Mouse (Mus musculus): ENCODE measurements at regions not wholly inside any gene's neighbourhood (a gene's known extent, or its start where the extent isn't known, plus 50 kb on each side); places are given as distances from the start of the nearest gene placed in this dataset.

- Histone ChIP-seq H3K36me3 (ENCODE audit: control insufficient read depth, insufficient read depth) (no peaks in the 10 kb centered on the region), H3K4me2 (ENCODE audit: low read depth) (no peak overlapping the region), H3K4me3 (no peak overlapping the region), H3K27me3 (ENCODE audit: control insufficient read depth, insufficient read depth, insufficient read length) (no peaks in the 10 kb centered on the region), H3K79me2 (ENCODE audit: control insufficient read depth, insufficient read depth) (no peaks in the 10 kb centered on the region), H3ac (ENCODE audit: control insufficient read depth, insufficient read length) (no peak overlapping the region)
- TF ChIP-seq MYOG (IDR thresholded peaks at IDR 0.05; ENCODE audit: control insufficient read depth in 1 of 3, insufficient read depth in 1 of 3, insufficient read length in 2 of 3, low read depth in 2 of 3) (no peak), POLR2A (IDR thresholded peaks at IDR 0.05; ENCODE audit: insufficient read length, low read depth) (no peak), TCF3 (IDR thresholded peaks at IDR 0.05; ENCODE audit: insufficient read length, low read depth) (no peak), USF1 (IDR thresholded peaks at IDR 0.05; ENCODE audit: low read depth) (no peak), SRF (IDR thresholded peaks at IDR 0.05; ENCODE audit: control insufficient read depth, insufficient read length, low read depth) (no peak), E2F4 (IDR thresholded peaks at IDR 0.05; ENCODE audit: insufficient read depth) (no peak), MAX (IDR thresholded peaks at IDR 0.05; ENCODE audit: low read depth) (no peak), TCF12 (IDR thresholded peaks at IDR 0.05; ENCODE audit: insufficient read depth, poor library complexity, severe bottlenecking) (no peak), REST (IDR thresholded peaks at IDR 0.05; ENCODE audit: insufficient read depth, insufficient read length) (no peak), MYOD1 (IDR thresholded peaks at IDR 0.05; ENCODE audit: control insufficient read depth in 1 of 3, insufficient read length in 2 of 3, low read depth in 2 of 3) (no peak), CEBPB (IDR thresholded peaks at IDR 0.05; ENCODE audit: insufficient read depth, poor library complexity, severe bottlenecking) (no peak), POLR2AphosphoS2 (IDR thresholded peaks at IDR 0.05; ENCODE audit: insufficient read length, low read depth) (no peak)
Measured at GRCm38 (mm10) chr17:4380873-4381272, 613.3 kb upstream of the Arid1b start.

- TF ChIP-seq MAX (IDR thresholded peaks at IDR 0.05; ENCODE audit: low read depth) (no peak), POLR2AphosphoS2 (IDR thresholded peaks at IDR 0.05; ENCODE audit: insufficient read length, low read depth) (no peak), USF1 (IDR thresholded peaks at IDR 0.05; ENCODE audit: low read depth) (no peak), CEBPB (IDR thresholded peaks at IDR 0.05; ENCODE audit: insufficient read depth, poor library complexity, severe bottlenecking) (no peak), E2F4 (IDR thresholded peaks at IDR 0.05; ENCODE audit: insufficient read depth) (no peak), SRF (IDR thresholded peaks at IDR 0.05; ENCODE audit: control insufficient read depth, insufficient read length, low read depth) (no peak), REST (IDR thresholded peaks at IDR 0.05; ENCODE audit: insufficient read depth, insufficient read length) (no peak), TCF3 (IDR thresholded peaks at IDR 0.05; ENCODE audit: insufficient read length, low read depth) (no peak), TCF12 (IDR thresholded peaks at IDR 0.05; ENCODE audit: insufficient read depth, poor library complexity, severe bottlenecking) (no peak), MYOD1 (IDR thresholded peaks at IDR 0.05; ENCODE audit: control insufficient read depth in 1 of 3, insufficient read length in 2 of 3, low read depth in 2 of 3) (no peak), MYOG (IDR thresholded peaks at IDR 0.05; ENCODE audit: control insufficient read depth in 1 of 3, insufficient read depth in 1 of 3, insufficient read length in 2 of 3, low read depth in 2 of 3) (no peak)
- Histone ChIP-seq H3K4me3 (no peak overlapping the region), H3K27me3 (ENCODE audit: control insufficient read depth, insufficient read depth, insufficient read length) (no peaks in the 10 kb centered on the region)
Measured at GRCm38 (mm10) chr17:4381896-4382685, 612.0 kb upstream of the Arid1b start.

GRCm38 (mm10) chr17:4382716-4383115 is 611.4 kb upstream of the Arid1b start:
- no peak for TF ChIP-seq POLR2A (IDR thresholded peaks at IDR 0.05; ENCODE audit: insufficient read length, low read depth)
- TF ChIP-seq MYOG (IDR thresholded peaks at IDR 0.05; ENCODE audit: control insufficient read depth in 1 of 3, insufficient read depth in 1 of 3, insufficient read length in 2 of 3, low read depth in 2 of 3): no peak
- TF ChIP-seq SRF (IDR thresholded peaks at IDR 0.05; ENCODE audit: control insufficient read depth, insufficient read length, low read depth): no peak
- no peak for TF ChIP-seq MYOD1 (IDR thresholded peaks at IDR 0.05; ENCODE audit: control insufficient read depth in 1 of 3, insufficient read length in 2 of 3, low read depth in 2 of 3)
- TF ChIP-seq POLR2AphosphoS2 (IDR thresholded peaks at IDR 0.05; ENCODE audit: insufficient read length, low read depth): no peak
- TF ChIP-seq USF1 (IDR thresholded peaks at IDR 0.05; ENCODE audit: low read depth): no peak
- TF ChIP-seq E2F4 (IDR thresholded peaks at IDR 0.05; ENCODE audit: insufficient read depth): no peak
- no peak for TF ChIP-seq TCF12 (IDR thresholded peaks at IDR 0.05; ENCODE audit: insufficient read depth, poor library complexity, severe bottlenecking)
- TF ChIP-seq MAX (IDR thresholded peaks at IDR 0.05; ENCODE audit: low read depth): no peak
- no peak for TF ChIP-seq REST (IDR thresholded peaks at IDR 0.05; ENCODE audit: insufficient read depth, insufficient read length)
- TF ChIP-seq CEBPB (IDR thresholded peaks at IDR 0.05; ENCODE audit: insufficient read depth, poor library complexity, severe bottlenecking): no peak
- no peaks in the 10 kb centered on the region for H3K36me3 ChIP-seq (ENCODE audit: control insufficient read depth, insufficient read depth)
- H3K4me3 ChIP-seq: no peak overlapping the region
- no peaks in the 10 kb centered on the region for H3K27me3 ChIP-seq (ENCODE audit: control insufficient read depth, insufficient read depth, insufficient read length)
- H3ac ChIP-seq (ENCODE audit: control insufficient read depth, insufficient read length): no peak overlapping the region
- H3K4me2 ChIP-seq (ENCODE audit: low read depth): no peak overlapping the region
- H3K79me2 ChIP-seq (ENCODE audit: control insufficient read depth, insufficient read depth): no peaks in the 10 kb centered on the region

More at GRCm38 (mm10) chr17:4381896-4382685, 612.0 kb upstream of the Arid1b start:
- Histone ChIP-seq H3ac (ENCODE audit: control insufficient read depth, insufficient read length) (no peak overlapping the region), H3K36me3 (ENCODE audit: control insufficient read depth, insufficient read depth) (no peaks in the 10 kb centered on the region), H3K79me2 (ENCODE audit: control insufficient read depth, insufficient read depth) (no peaks in the 10 kb centered on the region), H3K4me2 (ENCODE audit: low read depth) (no peak overlapping the region)

- Histone ChIP-seq H3K27me3 (ENCODE audit: control insufficient read depth, insufficient read depth, insufficient read length) (no peaks in the 10 kb centered on the region), H3K79me2 (ENCODE audit: control insufficient read depth, insufficient read depth) (no peaks in the 10 kb centered on the region), H3K4me3 (no peak overlapping the region), H3K4me2 (ENCODE audit: low read depth) (no peak overlapping the region), H3ac (ENCODE audit: control insufficient read depth, insufficient read length) (no peak overlapping the region), H3K36me3 (ENCODE audit: control insufficient read depth, insufficient read depth) (no peaks in the 10 kb centered on the region)
- TF ChIP-seq REST (IDR thresholded peaks at IDR 0.05; ENCODE audit: insufficient read depth, insufficient read length): no peak
- no peak for TF ChIP-seq TCF3 (IDR thresholded peaks at IDR 0.05; ENCODE audit: insufficient read length, low read depth)
- no peak for TF ChIP-seq POLR2A (IDR thresholded peaks at IDR 0.05; ENCODE audit: insufficient read length, low read depth)
- TF ChIP-seq MYOG (IDR thresholded peaks at IDR 0.05; ENCODE audit: control insufficient read depth in 1 of 3, insufficient read depth in 1 of 3, insufficient read length in 2 of 3, low read depth in 2 of 3): no peak
- TF ChIP-seq CEBPB (IDR thresholded peaks at IDR 0.05; ENCODE audit: insufficient read depth, poor library complexity, severe bottlenecking): no peak
- no peak for TF ChIP-seq SRF (IDR thresholded peaks at IDR 0.05; ENCODE audit: control insufficient read depth, insufficient read length, low read depth)
- no peak for TF ChIP-seq TCF12 (IDR thresholded peaks at IDR 0.05; ENCODE audit: insufficient read depth, poor library complexity, severe bottlenecking)
- TF ChIP-seq MAX (IDR thresholded peaks at IDR 0.05; ENCODE audit: low read depth): no peak
- no peak for TF ChIP-seq E2F4 (IDR thresholded peaks at IDR 0.05; ENCODE audit: insufficient read depth)
- TF ChIP-seq USF1 (IDR thresholded peaks at IDR 0.05; ENCODE audit: low read depth): no peak
Measured at GRCm38 (mm10) chr17:4387616-4388015, 606.5 kb upstream of the Arid1b start.
